Mouse (Mus musculus): Measurements from ENCODE around the gene 4930404N11Rik. TPM values are rescaled to one million over a fixed set of nuclear protein-coding genes. Genes with fewer than 3 reads are reported as not detected.
A peak's percentile ranks its signal among the peaks of the same experiment; 100 is the strongest.

4930404N11Rik gene
- polyA plus RNA-seq, 1 experiment from 2014 or later = not detected

GRCm38 (mm10) chr10:81410350-81410749 is 44.7 kb upstream of the 4930404N11Rik start:
- peaks cover 20% of the 10 kb centered on the region for H3K36me3 ChIP-seq (ENCODE audit: control insufficient read depth, insufficient read depth, low read length)
- no peak overlapping the region for H3K27ac ChIP-seq (ENCODE audit: low read depth, low read length)
- DNase-seq (ENCODE audit: low spot score) (no peak), ATAC-seq (no peak)
- no peak overlapping the region for H3K4me3 ChIP-seq (ENCODE audit: low read depth, low read length)
- peaks cover 25% of the 10 kb centered on the region for H3K4me1 ChIP-seq (ENCODE audit: control insufficient read depth, insufficient read depth, low read length)
- H3K27me3 ChIP-seq (replicated peaks; ENCODE audit: control insufficient read depth, insufficient read depth, low read length) = 0 out of 2 replicates have a peak, but pooled peaks cover 5% of the 10 kb centered on the region
- no peak overlapping the region; the same call in 1 of the 2 replicates for H3K9ac ChIP-seq (ENCODE audit: low read length)
- 63% methylated on average over 4 of the region's 4 CpGs for WGBS
- H3K4me2 ChIP-seq (ENCODE audit: low read length) = no peak overlapping the region
- no peaks in the 10 kb centered on the region for H3K9me3 ChIP-seq (replicated peaks; ENCODE audit: control insufficient read depth, low read length)

- no peak overlapping the region for H3K27ac ChIP-seq (ENCODE audit: low read depth, low read length)
- peaks cover 26% of the 10 kb centered on the region for H3K36me3 ChIP-seq (ENCODE audit: control insufficient read depth, insufficient read depth, low read length)
Observed at GRCm38 (mm10) chr10:81409330-81409729, 43.7 kb upstream of the 4930404N11Rik start.

GRCm38 (mm10) chr10:81408871-81409291 is 43.3 kb upstream of the 4930404N11Rik start:
- peak; percentile 63 for DNase-seq (ENCODE audit: low spot score)
- Histone ChIP-seq H3K9ac (ENCODE audit: low read length) (no peak overlapping the region), H3K36me3 (ENCODE audit: control insufficient read depth, insufficient read depth, low read length) (peaks cover 30% of the 10 kb centered on the region), H3K4me2 (ENCODE audit: low read length) (no peak overlapping the region), H3K4me3 (ENCODE audit: low read depth, low read length) (no peak overlapping the region), H3K4me1 (ENCODE audit: control insufficient read depth, insufficient read depth, low read length) (peaks cover 16% of the 10 kb centered on the region), H3K27ac (ENCODE audit: low read depth, low read length) (no peak overlapping the region), H3K27me3 (replicated peaks; ENCODE audit: control insufficient read depth, insufficient read depth, low read length) (0 out of 2 replicates have a peak, but pooled peaks cover 5% of the 10 kb centered on the region), H3K9me3 (replicated peaks; ENCODE audit: control insufficient read depth, low read length) (no peaks in the 10 kb centered on the region)
- ATAC-seq = peak; percentile 40; the same call in 1 of the 2 replicates
- WGBS = 17% methylated on average over 7 of the region's 9 CpGs

More at GRCm38 (mm10) chr10:81409330-81409729, 43.7 kb upstream of the 4930404N11Rik start:
- 13% methylated on average over 8 of the region's 8 CpGs for WGBS
- Histone ChIP-seq H3K27me3 (replicated peaks; ENCODE audit: control insufficient read depth, insufficient read depth, low read length) (0 out of 2 replicates have a peak, but pooled peaks cover 5% of the 10 kb centered on the region), H3K4me1 (ENCODE audit: control insufficient read depth, insufficient read depth, low read length) (peaks cover 21% of the 10 kb centered on the region), H3K9me3 (replicated peaks; ENCODE audit: control insufficient read depth, low read length) (no peaks in the 10 kb centered on the region), H3K4me2 (ENCODE audit: low read length) (no peak overlapping the region), H3K4me3 (ENCODE audit: low read depth, low read length) (no peak overlapping the region), H3K9ac (ENCODE audit: low read length) (no peak overlapping the region)
- DNase-seq (ENCODE audit: low spot score) (no peak), ATAC-seq (no peak)

- Histone ChIP-seq H3K4me1 (ENCODE audit: control insufficient read depth, insufficient read depth, low read length) (peaks cover 16% of the 10 kb centered on the region), H3K9me3 (replicated peaks; ENCODE audit: control insufficient read depth, low read length) (no peaks in the 10 kb centered on the region), H3K4me2 (ENCODE audit: low read length) (no peak overlapping the region), H3K36me3 (ENCODE audit: control insufficient read depth, insufficient read depth, low read length) (peaks cover 34% of the 10 kb centered on the region), H3K27me3 (replicated peaks; ENCODE audit: control insufficient read depth, insufficient read depth, low read length) (0 out of 2 replicates have a peak, but pooled peaks cover 5% of the 10 kb centered on the region), H3K4me3 (ENCODE audit: low read depth, low read length) (no peak overlapping the region), H3K9ac (ENCODE audit: low read length) (no peak overlapping the region; the same call in 1 of the 2 replicates), H3K27ac (ENCODE audit: low read depth, low read length) (no peak overlapping the region)
- ATAC-seq (no peak), DNase-seq (ENCODE audit: low spot score) (no peak)
- 58% methylated on average over 13 of the region's 13 CpGs for WGBS
Observed at GRCm38 (mm10) chr10:81408424-81408729, 42.8 kb upstream of the 4930404N11Rik start.

- DNase-seq (ENCODE audit: low spot score) = peak; percentile 78
- Histone ChIP-seq H3K4me2 (ENCODE audit: low read length) (0 out of 2 replicates have a peak overlapping the region, but pooled peaks have one; percentile 16), H3K9ac (ENCODE audit: low read length) (peak overlapping the region; percentile 32), H3K4me3 (ENCODE audit: low read depth, low read length) (no peak overlapping the region), H3K27ac (ENCODE audit: low read depth, low read length) (no peak overlapping the region), H3K4me1 (ENCODE audit: control insufficient read depth, insufficient read depth, low read length) (peaks cover 22% of the 10 kb centered on the region), H3K9me3 (replicated peaks; ENCODE audit: control insufficient read depth, low read length) (no peaks in the 10 kb centered on the region), H3K36me3 (ENCODE audit: control insufficient read depth, insufficient read depth, low read length) (peaks cover 37% of the 10 kb centered on the region), H3K27me3 (replicated peaks; ENCODE audit: control insufficient read depth, insufficient read depth, low read length) (0 out of 2 replicates have a peak, but pooled peaks cover 5% of the 10 kb centered on the region)
- no peak for ATAC-seq
- 30% methylated on average over 31 of the region's 31 CpGs for WGBS
Observed at GRCm38 (mm10) chr10:81407539-81408423, 42.2 kb upstream of the 4930404N11Rik start.

- Histone ChIP-seq H3K27ac (ENCODE audit: low read depth, low read length) (no peak overlapping the region), H3K4me2 (ENCODE audit: low read length) (0 out of 2 replicates have a peak overlapping the region, but pooled peaks have one; percentile 16)
Observed at GRCm38 (mm10) chr10:81406504-81407440, 41.2 kb upstream of the 4930404N11Rik start.

GRCm38 (mm10) chr10:81405588-81406201 is 40.1 kb upstream of the 4930404N11Rik start:
- no peak overlapping the region for H3K27ac ChIP-seq (ENCODE audit: low read depth, low read length)
- H3K27me3 ChIP-seq (replicated peaks; ENCODE audit: control insufficient read depth, insufficient read depth, low read length) = 0 out of 2 replicates have a peak, but pooled peaks cover 5% of the 10 kb centered on the region
- ATAC-seq = no peak
- H3K4me1 ChIP-seq (ENCODE audit: control insufficient read depth, insufficient read depth, low read length) = peaks cover 34% of the 10 kb centered on the region
- H3K9me3 ChIP-seq (replicated peaks; ENCODE audit: control insufficient read depth, low read length) = no peaks in the 10 kb centered on the region
- peak; percentile 42 for DNase-seq (ENCODE audit: low spot score)
- H3K4me3 ChIP-seq (ENCODE audit: low read depth, low read length) = no peak overlapping the region
- 47% methylated on average over 13 of the region's 13 CpGs for WGBS
- H3K36me3 ChIP-seq (ENCODE audit: control insufficient read depth, insufficient read depth, low read length) = peaks cover 37% of the 10 kb centered on the region
- no peak overlapping the region for H3K4me2 ChIP-seq (ENCODE audit: low read length)
- no peak overlapping the region for H3K9ac ChIP-seq (ENCODE audit: low read length)

More at GRCm38 (mm10) chr10:81406504-81407440, 41.2 kb upstream of the 4930404N11Rik start:
- H3K4me3 ChIP-seq (ENCODE audit: low read depth, low read length) = no peak overlapping the region
- DNase-seq (ENCODE audit: low spot score) = no peak
- ATAC-seq = no peak
- WGBS = 31% methylated on average over 23 of the region's 24 CpGs
- H3K9me3 ChIP-seq (replicated peaks; ENCODE audit: control insufficient read depth, low read length) = no peaks in the 10 kb centered on the region
- peaks cover 31% of the 10 kb centered on the region for H3K4me1 ChIP-seq (ENCODE audit: control insufficient read depth, insufficient read depth, low read length)
- H3K9ac ChIP-seq (ENCODE audit: low read length) = peak overlapping the region; percentile 32; the same call in 1 of the 2 replicates
- peaks cover 37% of the 10 kb centered on the region for H3K36me3 ChIP-seq (ENCODE audit: control insufficient read depth, insufficient read depth, low read length)
- 0 out of 2 replicates have a peak, but pooled peaks cover 5% of the 10 kb centered on the region for H3K27me3 ChIP-seq (replicated peaks; ENCODE audit: control insufficient read depth, insufficient read depth, low read length)

- no peak overlapping the region for H3K4me2 ChIP-seq (ENCODE audit: low read length)
- H3K4me1 ChIP-seq (ENCODE audit: control insufficient read depth, insufficient read depth, low read length) = peaks cover 34% of the 10 kb centered on the region
- no peaks in the 10 kb centered on the region for H3K9me3 ChIP-seq (replicated peaks; ENCODE audit: control insufficient read depth, low read length)
- no peak overlapping the region for H3K4me3 ChIP-seq (ENCODE audit: low read depth, low read length)
- H3K36me3 ChIP-seq (ENCODE audit: control insufficient read depth, insufficient read depth, low read length) = peaks cover 46% of the 10 kb centered on the region
- H3K9ac ChIP-seq (ENCODE audit: low read length) = no peak overlapping the region
- H3K27ac ChIP-seq (ENCODE audit: low read depth, low read length) = no peak overlapping the region
- H3K27me3 ChIP-seq (replicated peaks; ENCODE audit: control insufficient read depth, insufficient read depth, low read length) = 0 out of 2 replicates have a peak, but pooled peaks cover 5% of the 10 kb centered on the region
- no peak for DNase-seq (ENCODE audit: low spot score)
- ATAC-seq = no peak
- 71% methylated on average over 18 of the region's 18 CpGs for WGBS
Observed at GRCm38 (mm10) chr10:81404720-81405119, 39.1 kb upstream of the 4930404N11Rik start.

Data from forebrain, embryonic 14.5 days (tissue).